Mouse (Mus musculus): ENCODE measurements around the gene Dapk1. TPM values are rescaled to one million over a fixed set of nuclear protein-coding genes. Genes with fewer than 3 reads are reported as not detected.

Gene Dapk1
- total RNA-seq, 2 experiments from 2014 or later = 73.9 to 77.4 TPM

DNA sequence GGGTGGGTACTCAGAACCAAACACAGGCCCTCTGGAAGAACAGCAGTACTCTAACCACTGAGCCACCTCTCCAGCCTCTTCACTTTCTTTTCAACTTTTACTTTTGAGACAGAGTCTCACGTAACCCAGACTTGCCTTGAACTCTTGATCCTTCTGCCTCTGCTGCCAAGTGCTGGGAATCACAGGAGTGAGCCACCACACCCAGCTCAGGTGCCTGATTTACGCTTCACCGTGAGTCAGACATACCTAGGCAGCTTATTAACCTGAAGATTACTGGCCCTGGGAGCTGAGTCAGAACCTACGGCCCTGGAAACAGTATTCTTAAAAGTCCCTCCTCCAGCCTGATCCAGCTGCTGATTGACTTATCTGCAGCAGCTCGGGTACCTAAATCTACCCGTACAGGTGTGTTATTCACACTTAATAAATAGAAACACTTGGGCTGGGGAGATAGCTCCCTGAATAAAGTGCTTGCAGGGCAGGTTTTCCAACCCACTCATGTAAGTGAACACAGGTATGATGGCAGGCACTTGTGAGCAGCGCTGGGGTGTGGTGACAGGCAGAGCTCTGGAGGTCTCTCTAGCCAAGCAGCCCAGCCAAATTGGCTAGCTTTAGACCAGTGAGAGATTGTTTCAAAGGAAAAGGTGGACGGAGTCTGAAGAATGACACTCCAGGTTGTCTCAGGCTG lies 60.9 kb downstream of the Dapk1 start:
- no peak for DNase-seq (ENCODE audit: low spot score in 2 of 2)

DNA sequence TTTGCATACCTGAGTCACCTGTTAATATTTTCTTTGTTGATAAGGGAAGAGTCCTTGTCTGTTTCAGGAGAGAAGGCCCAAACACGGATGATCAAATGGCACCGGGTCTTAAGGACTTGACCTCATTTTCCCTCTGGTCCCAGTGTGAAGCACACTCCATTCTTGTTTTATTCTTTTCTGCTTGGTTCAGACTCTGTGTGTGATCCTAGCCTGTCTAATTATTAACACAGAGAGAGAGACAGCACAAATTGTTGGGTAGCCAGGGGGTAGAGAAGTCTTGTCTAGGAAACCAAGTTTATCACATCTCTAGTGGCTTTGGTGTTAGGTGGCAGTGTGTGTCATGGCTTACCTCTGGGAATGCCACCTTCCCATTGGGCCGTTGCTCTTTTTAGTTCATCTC lies 62.3 kb downstream of the Dapk1 start:
- DNase-seq (ENCODE audit: low spot score in 2 of 2) = no peak

DNA sequence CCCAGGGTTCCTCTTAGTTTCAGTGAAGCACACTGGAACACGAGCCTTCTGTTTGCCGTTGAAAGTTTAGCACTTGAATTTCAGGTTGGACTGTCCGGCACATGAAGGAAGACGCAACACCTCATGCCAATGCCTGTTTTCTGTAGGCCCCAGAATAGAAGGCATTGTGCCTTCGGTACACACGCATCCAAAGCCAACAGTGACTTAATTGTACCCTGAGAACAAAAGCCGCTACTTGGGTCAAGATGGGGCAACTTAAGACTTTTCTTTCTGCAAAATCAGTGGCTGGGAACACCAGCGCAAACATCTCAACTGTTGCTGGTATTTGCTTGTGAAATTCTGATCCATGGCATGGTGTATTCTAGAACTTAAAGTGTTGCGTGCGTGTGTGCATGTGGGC lies 63.1 kb downstream of the Dapk1 start:
- DNase-seq (ENCODE audit: low spot score in 2 of 2) = no peak

DNA sequence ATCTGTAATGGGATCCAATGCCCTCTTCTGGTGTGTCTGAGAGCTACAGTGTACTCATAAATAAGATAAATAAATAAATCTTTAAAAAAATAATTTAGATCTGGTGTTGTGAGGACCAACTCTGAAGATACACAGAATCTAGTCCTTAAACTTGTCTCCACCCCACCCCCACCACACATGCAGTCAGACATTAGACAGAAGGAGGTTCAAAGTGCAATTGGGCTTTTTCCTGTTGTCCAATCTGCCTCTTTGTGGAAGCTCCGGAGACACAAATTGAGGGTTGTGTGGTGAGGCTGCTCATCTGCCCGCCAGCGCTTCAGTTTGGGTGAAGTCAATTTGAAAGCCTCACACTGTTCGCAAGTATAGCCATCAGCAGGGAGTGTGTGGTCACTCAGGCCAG lies 63.7 kb downstream of the Dapk1 start:
- no peak for DNase-seq (ENCODE audit: low spot score in 2 of 2)

DNA sequence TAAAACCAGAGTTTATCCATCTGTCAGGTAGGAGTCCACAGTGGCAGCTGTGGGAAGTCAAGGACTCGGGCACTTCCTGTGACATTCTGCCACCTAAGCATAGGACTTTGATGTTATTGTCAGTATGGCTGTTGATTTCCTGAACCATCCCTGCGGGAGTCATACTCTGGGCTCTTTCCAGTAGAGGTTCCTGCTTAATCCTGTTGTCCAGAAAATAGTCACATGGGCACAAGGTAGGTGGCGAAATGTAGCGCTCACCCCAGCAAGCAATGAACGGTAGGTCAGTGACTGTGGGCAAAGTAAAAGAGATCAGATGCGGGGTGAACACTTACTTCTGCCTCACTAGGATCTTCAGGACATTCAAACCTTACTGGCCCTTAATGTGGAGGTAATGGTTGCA lies 66.3 kb downstream of the Dapk1 start:
- DNase-seq (ENCODE audit: low spot score in 2 of 2) = no peak

DNA sequence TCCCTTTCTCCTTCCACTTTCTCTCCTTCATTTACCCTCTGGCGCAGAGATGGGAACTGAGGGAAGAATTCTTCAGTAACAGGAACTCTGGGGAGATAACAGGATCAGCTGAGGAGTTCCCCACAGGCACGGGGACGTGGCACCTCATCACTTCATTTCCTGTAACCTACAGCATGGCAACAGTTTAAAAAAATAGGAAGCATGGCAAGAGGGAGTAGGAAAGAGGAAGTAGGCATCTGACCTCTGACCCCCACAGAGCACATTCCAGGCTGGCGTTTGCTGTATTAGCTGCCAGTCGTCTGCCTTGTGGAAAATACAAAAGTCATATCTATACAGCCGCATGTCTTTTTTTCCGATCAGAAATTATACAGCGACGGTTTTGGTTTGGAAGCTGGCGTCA lies 68.9 kb downstream of the Dapk1 start:
- no peak for DNase-seq (ENCODE audit: low spot score in 2 of 2)

DNA sequence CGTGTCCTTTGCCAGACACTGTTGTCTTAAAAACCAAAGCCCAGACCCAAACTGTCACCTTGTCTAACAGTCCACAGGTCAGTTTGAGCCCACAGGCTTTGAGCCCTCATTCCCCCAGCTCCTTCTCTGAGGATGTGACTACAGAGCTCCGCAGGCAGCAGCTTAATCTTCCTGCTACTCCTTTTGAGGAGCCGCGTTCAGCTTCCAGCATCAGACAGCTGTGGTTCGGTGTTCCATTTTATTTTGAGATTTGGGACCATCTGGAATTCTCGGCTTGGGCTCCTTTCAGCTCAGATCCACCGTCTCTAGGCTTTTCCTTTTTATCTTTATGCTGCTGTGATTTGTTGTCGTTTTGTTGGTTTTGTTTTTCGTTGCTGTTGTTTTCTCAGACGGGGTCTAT lies 69.5 kb downstream of the Dapk1 start:
- DNase-seq (ENCODE audit: low spot score in 2 of 2) = no peak

DNA sequence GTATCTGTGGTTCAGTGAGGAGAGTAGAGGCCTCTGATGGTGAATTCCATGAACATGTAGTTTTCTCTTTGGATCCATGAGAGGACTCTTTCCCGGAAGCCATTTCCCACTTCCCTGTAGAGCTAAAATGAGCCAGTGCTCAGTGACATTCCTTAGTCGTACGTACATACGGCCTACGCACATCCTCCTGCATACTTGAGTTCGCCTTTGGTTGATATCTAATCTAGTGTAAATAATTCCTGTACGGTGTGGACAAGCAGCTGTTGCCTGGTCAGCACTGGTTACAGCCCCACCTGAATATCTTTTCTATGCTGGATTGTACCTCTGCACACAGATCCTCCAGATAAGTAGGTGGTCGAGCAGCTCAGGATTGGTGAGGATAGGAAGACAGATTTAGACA lies 70.5 kb downstream of the Dapk1 start:
- no peak for DNase-seq (ENCODE audit: low spot score in 2 of 2)

DNA sequence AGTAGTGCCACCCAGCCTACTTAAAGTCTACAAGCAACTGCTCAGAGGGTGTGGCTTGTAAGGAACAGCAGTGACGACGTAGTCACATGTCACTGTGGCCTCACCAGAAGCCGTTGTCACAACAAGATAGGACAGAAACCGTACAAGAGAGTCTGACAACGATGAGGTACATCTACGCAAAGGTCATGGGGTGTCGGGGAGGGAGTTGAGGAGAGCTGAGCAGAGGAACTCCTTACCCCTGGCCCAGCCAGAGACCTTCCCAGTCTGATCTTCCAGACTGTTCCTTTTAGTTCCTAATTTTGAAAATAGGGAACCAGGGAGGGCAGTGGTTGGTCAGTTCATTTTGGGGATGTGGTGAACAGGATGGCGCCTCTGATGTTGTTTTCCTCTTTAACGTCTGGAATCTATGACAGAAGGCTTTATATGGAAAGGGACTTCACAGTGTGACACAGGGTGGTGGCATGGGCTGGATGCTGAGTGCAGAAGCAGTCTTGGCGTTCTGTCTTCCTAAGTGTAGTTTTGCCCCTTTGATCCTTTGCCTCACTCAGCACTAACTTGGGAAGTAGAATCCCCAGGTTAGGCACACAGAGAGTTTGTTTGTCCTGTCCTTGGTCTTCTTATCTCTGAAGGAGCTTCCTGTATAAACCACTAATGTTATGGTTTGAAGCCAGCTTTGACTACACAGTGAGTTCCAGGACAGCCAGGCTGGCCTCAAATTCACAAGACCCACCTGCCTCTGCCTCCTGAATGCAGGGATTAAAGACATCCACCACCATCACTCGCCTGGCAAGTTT lies 71.3 kb downstream of the Dapk1 start:
- DNase-seq (ENCODE audit: low spot score in 2 of 2) = no peak

DNA sequence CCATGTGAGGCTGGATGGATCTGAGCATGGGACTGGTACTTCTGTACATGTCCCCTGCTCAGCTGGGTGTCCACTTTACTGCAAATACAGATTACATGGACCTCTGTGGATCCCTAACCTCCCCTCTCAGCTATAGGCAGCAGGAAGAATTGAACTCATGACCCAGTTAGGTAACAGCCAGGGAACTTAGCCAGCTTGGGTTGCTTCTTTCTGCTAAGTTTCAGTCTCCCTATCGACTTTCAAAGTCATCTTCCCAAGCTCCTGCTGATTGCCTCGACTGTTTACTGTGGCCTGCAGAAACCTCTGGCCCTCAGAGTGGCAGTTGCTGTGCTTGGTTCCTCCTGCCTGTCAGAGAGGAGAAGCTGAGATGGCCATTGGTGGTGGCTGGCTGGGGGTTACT lies 72.6 kb downstream of the Dapk1 start:
- DNase-seq (ENCODE audit: low spot score in 2 of 2) = no peak

DNA sequence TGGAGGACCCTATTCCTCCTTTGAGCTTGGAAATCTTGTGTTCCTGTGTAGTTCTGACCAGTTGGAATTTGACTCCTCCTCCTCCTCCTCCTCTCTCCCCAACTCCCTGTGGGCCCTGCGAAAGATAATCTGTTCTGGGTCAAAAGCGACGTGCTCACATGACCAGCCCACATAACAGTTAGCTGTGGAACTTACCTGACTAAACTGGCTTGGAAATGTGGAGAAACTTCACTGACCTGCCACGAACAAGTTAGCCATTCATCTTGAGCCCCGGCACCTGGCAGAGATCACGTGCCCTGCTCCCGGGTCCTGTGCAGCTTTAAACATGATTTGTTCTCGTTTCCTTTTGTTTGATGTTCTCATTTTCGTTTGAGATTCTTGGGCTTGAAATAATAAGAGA lies 73.2 kb downstream of the Dapk1 start:
- no peak for DNase-seq (ENCODE audit: low spot score in 2 of 2)

DNA sequence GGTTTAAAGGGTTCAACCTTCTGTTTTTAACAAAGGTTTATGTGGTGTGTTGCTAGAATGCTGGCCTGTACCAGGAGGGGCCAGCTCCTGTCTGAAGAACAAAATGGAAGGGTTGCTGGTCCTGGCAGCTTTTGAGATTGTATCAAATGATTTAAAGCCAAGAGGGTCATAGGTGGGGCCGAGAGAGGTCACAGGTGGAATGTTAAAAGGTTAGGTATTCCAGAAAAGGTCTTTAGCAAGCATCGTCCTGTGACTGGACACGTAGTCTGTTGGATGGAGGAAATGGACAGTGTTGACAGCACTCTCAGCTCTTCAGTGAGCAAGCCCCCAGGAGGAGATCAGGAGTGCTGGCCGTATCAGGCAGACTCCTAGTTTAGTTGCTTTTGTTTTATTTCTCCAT lies 73.7 kb downstream of the Dapk1 start:
- no peak for DNase-seq (ENCODE audit: low spot score in 2 of 2)

DNA sequence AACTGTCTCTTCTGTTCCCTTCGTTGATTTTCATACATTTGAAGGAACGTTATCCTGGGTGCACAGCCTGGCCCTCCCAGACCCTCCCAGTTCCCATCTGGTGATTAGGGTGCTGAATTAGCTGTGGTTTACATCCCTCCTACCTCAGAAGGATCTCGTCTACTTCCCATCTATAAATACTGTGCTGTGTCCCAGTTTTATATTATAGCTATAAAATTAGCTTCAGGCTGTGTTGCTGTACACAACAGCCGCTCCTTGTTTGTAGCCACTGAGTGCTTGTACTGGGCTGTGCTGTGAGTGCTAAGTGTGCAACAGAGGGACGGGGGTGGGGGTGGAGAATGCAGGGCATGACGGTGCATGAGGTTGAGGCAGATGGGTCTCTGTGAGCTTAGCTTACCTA lies 77.2 kb downstream of the Dapk1 start:
- DNase-seq (ENCODE audit: low spot score in 2 of 2) = no peak

DNA sequence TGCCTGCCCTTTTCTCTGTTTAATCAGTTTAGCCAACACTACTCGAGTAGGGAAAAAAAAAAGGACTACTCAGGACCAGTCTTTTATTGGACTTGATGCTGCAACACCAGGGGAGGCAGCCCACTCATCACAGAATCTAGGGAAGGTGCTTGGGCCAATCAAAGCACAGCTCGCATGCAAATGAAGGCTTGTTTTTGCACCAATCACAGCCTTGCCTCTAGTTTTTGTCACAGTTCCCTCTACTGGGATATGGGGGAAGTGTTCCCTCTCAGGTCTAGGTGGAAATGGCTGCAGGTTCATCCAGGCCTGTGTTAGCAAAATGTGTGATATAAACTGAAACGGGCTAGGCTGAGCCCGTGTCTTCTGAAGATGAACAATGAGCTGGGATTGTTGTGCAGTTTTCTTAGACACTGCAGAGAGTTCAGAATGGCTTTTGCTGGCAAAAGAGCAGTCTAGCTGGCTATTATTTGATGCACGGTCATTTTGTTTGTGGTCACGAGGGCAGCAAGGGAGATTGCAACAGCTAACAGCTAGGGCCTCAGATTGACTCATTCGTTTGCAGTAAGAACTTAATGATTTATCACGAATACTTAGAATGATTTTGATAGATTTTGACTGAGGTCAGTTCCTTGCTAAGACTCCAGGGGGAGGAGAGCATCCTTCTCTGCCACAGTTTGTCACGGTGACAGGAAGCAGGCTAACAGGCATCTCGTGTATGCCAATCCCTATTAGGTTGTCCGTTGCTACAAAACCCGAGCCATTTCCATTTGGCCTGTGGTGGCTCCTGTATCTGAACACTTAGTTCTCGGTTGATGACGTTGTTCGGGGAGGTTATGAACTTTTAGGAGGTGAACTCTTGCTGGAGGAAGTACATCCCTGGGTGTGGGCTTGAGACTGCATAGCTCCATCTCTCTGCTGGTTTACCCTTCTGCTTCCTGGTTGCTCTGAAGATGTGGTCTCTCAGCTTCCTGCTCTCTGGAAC lies 81.3 kb downstream of the Dapk1 start:
- DNase-seq (ENCODE audit: low spot score in 2 of 2) = no peak

DNA sequence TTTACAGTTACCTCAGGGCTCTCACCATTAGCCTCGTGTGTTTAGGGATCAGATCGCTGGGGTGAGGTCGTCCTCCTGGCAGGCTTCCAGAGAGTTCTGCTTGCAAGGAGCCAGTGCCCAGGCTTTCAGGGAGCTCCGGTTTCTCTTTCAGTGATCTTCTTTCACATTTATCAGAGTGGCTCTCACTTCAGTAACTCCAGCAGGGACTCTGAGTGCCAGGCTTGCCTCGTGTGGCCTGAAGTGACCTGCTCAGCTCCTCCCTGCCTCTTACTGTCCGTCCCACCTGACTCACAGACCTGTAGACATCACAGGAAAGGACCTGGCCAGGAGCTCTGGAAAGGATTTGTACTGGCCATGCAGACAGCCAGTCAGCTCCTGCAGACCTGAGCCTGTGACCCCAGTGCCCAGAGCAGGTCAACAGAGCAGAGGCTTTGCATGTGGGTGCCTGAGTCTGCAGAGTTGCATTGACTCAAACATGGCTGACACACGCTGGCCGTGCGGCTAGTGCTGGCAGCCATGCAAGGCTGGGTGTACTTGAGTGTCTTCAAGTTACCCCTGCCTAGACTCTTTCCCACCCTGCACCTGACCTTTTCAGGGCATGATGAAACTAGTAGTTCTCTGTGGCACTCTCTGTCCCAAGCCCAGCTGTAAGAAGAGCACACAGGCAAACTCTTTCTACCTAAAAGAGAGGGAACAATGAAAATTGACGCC lies 82.5 kb downstream of the Dapk1 start:
- peak in 1 of 2 experiments; percentile 46 for DNase-seq (ENCODE audit: low spot score in 2 of 2)

DNA sequence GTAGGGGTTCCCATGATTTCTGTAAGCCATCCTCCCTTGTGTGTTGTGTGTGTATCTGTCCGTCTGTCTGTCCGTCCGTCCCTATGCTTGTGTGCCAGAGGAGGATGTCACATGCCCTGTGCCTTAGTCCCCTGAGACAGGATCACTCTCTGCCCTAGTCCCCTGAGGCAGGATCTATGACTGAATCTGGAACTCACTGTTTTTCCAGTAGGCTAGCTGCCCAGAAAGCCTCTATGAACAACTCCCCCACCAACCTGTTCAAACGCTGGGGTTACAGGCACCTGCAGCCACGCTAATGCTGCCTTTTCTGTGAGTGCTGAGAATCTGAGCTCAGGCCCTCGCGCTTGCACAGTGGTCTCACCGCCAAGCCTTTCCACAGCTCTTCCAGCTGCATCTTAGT lies 83.1 kb downstream of the Dapk1 start:
- DNase-seq (ENCODE audit: low spot score in 2 of 2) = peak in 1 of 2 experiments; percentile 37

DNA sequence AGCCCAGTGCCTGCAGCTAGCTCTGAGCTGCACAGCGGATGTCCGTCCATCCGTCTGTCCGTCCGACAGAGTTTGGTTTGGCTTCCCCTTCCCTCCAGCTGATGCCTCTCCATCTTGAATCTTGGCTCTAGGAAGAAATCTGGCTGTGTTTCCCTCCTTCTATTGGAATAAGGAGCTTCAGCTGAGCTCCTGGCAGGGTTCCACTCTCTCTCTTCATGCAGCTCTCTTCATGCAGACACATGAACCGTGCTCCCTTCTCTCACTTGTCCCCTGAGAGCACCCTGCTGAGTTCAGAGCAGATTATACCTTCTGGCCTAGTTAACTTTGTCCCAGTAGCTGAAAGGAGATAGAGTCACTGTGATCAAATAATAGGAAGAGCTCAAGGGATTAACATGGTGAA lies 83.5 kb downstream of the Dapk1 start:
- peak; percentile 50 to 61 for DNase-seq (ENCODE audit: low spot score in 2 of 2)

DNA sequence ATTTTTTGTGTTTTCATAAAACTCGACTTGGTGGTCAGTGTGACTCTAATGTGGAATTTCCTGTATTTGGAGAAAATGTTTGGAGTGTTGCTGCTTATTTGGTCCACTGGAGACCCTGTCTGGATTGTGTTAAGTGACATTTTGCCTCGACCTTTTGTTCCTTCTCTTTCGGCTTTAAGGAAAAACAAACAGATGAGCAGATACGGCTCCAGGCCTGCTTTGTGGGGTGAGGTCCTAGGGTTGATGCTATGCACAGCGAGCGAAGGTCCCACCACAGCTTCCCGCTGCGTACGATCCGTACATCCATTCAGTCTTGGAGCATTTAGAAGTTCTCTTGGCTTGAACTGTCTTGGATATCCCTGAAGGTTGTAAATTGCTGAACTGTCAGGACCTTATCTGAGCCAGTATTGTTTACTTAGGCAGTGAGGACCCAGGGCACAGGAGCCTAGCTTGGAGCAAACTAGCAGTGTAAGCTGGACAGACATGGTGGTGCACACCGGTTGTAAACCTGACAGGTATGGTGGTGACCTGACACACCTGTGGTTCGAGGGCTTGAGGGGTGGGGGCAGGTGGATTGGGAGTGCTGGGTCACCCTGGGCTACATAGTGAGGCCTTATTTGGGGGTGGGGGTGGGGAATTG lies 84.4 kb downstream of the Dapk1 start:
- DNase-seq (ENCODE audit: low spot score in 2 of 2) = no peak

DNA sequence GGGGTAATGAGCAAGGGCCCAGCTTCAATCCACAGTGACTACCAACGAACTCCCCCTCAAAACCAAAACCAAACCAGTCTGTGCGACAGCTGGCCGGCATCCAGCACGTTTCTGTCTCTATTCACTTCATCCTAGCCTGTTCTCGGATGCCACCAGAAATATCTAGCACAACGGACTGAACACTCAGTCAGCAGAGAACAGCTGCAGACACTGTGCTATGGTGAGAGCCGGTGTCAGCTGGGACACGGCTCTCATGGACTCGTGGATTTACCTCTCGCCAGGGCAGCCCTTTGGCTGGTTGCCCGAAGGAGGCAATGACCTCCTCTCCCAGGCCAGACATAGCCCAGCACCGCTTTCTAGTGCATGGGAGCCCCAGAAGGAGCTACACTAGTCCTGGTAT lies 85.2 kb downstream of the Dapk1 start:
- DNase-seq (ENCODE audit: low spot score in 2 of 2) = peak; percentile 68 to 73

DNA sequence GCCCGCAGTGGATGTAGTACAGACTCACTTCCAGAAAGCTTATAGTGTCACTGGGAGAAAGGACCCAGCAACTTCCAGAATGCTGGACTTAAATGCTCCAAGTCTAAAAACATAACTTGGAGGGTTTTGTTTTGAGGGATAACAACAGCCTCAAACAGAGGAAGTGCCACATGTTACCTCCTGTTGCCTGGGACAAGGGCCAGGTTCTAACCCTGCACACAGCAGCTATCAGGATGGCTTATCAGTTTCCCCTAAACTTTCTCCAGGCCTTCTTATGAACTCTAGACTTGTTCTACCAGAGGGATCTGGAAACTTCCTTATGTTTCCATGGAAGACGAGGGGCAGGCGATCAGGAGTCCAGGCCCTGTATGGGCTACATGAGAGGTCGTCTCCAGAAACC lies 85.7 kb downstream of the Dapk1 start:
- no peak for DNase-seq (ENCODE audit: low spot score in 2 of 2)

DNA sequence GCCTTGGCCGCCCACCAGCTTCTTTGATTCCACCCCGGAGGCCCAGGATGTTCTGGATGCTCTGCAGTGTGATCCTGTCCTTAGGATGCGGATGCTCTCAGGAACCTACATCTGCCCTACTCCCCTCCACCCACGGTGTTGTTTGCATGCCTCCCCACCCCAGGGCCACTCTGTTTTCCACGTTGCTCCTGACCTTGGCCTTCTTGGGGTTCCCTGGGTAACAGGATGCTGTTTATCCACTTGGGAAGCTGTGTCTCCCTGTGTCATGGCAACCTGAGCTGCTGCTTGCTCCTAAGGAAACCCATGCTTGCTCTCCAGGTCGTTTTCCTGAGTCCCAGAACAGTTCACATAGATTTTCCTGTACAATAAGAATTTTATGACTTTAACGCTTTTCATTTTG lies 86.1 kb downstream of the Dapk1 start:
- no peak for DNase-seq (ENCODE audit: low spot score in 2 of 2)

Data from layer of hippocampus, postnatal 10 days (tissue).